Mouse (Mus musculus): ENCODE measurements around the gene Garnl3. TPM values are rescaled to one million over a fixed set of nuclear protein-coding genes. Genes with fewer than 3 reads are reported as not detected.
"Not testable (repeated sequence)": the region's sequence is repeated elsewhere in the genome, so short reads cannot be mapped to it uniquely, and the experiment has no call there.

The Garnl3 gene
- polyA plus RNA-seq, 1 experiment: 17.9 TPM

DNA sequence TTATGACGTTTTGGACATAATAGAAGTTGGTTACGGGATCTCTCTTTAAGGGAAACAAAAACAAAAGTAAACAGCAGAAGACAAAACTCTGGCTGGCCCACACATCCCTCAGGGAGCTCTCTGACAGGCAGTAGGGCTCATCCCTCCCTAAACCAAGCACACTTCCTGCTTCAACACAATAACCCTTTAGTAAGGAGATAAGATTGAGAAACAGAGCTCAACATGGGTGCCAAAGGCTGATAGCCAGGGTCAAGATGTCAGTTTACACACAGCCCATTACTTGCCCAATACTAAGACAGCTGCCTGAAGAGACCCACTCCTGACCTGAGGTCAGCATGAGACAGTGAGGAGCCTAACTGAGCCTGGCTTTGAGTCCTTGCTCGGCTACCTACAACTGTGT lies 89.9 kb downstream of the Garnl3 start:
- H3K4me3 ChIP-seq (ENCODE audit: insufficient read depth, low read depth, low read length): no peak overlapping the region
- H3K4me1 ChIP-seq (ENCODE audit: control insufficient read depth, insufficient read depth, insufficient read length, low read length): 0 out of 2 replicates have a peak, but pooled peaks cover 5% of the 10 kb centered on the region

DNA sequence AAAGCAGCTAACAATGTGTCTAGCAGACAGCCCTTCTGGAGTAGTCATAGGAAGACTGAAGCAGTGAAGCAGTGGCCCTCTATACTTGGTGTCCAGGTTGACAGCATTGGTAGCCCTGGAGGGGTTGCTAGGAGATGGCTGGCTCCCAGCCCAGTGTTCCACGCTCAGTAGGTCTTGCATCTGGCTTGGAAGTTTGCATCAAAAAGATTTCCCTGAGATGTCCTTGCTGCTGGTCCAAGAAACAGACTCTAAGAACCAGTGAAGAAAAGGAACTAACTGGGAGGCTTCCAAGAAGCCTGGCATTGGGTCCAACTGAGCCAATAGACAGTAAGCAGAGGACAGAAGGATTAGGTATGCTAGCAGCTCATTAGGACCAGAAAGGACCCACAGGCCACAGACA lies 94.0 kb downstream of the Garnl3 start:
- no peak overlapping the region for H3K27ac ChIP-seq (replicated peaks; ENCODE audit: low read depth, low read length)
- 0 out of 2 replicates have a peak, but pooled peaks cover 5% of the 10 kb centered on the region for H3K4me1 ChIP-seq (ENCODE audit: control insufficient read depth, insufficient read depth, insufficient read length, low read length)
- no peak overlapping the region for H3K4me3 ChIP-seq (ENCODE audit: insufficient read depth, low read depth, low read length)

More for the DNA sequence above, 89.9 kb downstream of the Garnl3 start:
- H3K27ac ChIP-seq (replicated peaks; ENCODE audit: low read depth, low read length): no peak overlapping the region

DNA sequence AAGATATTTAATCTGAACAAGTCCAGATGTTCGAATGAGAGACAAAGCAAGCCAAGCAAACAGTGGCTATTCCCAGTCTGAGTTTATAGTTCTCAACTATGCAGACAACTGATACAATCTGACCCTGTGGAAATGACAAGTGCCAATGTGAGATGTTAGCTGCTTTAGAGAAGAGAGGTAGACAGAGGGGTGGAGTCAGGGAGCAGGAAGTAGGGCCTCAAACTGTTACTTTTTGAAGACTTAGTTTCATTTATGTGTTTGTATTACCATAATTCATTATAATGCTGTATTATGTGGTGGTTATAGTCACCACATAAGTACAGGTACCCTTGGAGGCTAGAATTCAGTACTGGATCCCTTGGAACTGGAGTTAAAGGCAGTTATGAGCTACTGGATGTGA lies 96.2 kb downstream of the Garnl3 start:
- H3K4me3 ChIP-seq (ENCODE audit: insufficient read depth, low read depth, low read length): no peak overlapping the region
- no peak overlapping the region for H3K27ac ChIP-seq (replicated peaks; ENCODE audit: low read depth, low read length)
- H3K4me1 ChIP-seq (ENCODE audit: control insufficient read depth, insufficient read depth, insufficient read length, low read length): no peaks in the 10 kb centered on the region

DNA sequence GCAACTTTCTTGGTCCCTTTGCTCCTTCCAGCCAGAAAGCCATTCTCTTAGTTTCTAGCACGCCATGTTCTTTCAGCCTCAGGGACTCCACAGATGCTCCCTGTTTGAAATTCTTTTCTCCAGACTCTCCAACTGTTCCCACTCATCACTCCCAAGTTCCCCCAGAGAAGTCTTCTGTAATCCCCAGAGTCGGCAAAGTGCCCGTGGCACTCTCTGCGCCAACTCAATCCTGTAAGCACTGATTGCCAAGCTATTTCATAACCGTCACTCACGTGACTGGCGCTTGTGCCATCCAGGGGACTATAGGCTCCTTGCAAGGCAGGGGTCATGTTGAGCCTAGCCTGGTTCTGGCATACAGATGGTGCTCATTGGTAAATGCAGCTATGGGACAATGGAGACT lies 98.2 kb downstream of the Garnl3 start:
- H3K4me3 ChIP-seq (ENCODE audit: insufficient read depth, low read depth, low read length): no peak overlapping the region
- H3K27ac ChIP-seq (replicated peaks; ENCODE audit: low read depth, low read length): no peak overlapping the region
- H3K4me1 ChIP-seq (ENCODE audit: control insufficient read depth, insufficient read depth, insufficient read length, low read length): no peaks in the 10 kb centered on the region

GRCm38 (mm10) chr2:33032391-33033062 lies 98.9 kb downstream of the Garnl3 start:
- no peak overlapping the region for H3K27ac ChIP-seq (replicated peaks; ENCODE audit: low read depth, low read length)
- no peak overlapping the region for H3K4me3 ChIP-seq (ENCODE audit: insufficient read depth, low read depth, low read length)
- no peaks in the 10 kb centered on the region for H3K4me1 ChIP-seq (ENCODE audit: control insufficient read depth, insufficient read depth, insufficient read length, low read length)

- H3K4me1 ChIP-seq (ENCODE audit: control insufficient read depth, insufficient read depth, insufficient read length, low read length): no peaks in the 10 kb centered on the region; the same call in 1 of the 2 replicates
- H3K27ac ChIP-seq (replicated peaks; ENCODE audit: low read depth, low read length): no peak overlapping the region
These were observed 106.4 kb downstream of the Garnl3 start for GRCm38 (mm10) chr2:33025040-33025439.

DNA sequence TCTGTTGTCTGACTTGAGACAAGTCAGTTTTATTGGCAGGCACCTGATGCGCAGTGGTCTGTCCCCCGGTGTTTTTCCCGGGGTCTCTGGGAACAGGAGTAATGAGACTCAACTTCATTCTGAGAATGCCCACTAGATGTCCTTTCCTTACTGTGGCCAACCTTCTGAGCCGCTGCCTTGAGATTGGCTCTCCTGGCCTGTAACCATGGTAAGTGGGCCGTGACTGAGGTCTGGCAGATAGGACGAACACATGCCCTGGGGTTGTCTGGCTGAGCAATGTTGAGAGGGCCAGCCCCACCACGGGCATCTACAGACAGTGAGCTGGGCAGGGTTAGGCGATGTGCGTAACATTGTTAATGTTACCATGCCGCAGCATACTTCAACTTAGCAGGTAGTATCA lies 106.9 kb downstream of the Garnl3 start:
- no peak overlapping the region for H3K27ac ChIP-seq (replicated peaks; ENCODE audit: low read depth, low read length)
- H3K4me1 ChIP-seq (ENCODE audit: control insufficient read depth, insufficient read depth, insufficient read length, low read length): no peaks in the 10 kb centered on the region; the same call in 1 of the 2 replicates
- H3K4me3 ChIP-seq (ENCODE audit: insufficient read depth, low read depth, low read length): no peak overlapping the region

More at GRCm38 (mm10) chr2:33025040-33025439, 106.4 kb downstream of the Garnl3 start:
- no peak overlapping the region for H3K4me3 ChIP-seq (ENCODE audit: insufficient read depth, low read depth, low read length)

DNA sequence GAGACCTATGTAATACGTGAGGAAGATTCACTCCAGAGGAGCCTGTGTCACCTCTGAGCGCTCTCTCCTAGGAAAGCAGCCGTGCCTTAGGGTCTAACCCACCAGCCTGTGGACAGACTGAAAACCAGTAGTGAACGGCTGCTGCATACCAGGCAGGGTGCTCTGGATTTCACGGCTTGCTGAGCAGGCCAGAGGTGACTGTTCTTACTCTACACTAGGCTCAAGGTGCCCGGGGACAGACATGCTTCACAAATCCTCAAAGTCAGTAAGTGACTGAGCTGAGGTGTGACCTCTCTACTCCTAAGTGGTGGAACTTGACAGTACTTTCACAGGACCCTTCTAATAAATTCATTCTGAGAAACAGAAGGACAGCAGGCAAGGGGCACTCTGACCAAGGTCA lies 108.6 kb downstream of the Garnl3 start:
- Histone ChIP-seq H3K4me3 (ENCODE audit: insufficient read depth, low read depth, low read length) (no peak overlapping the region), H3K27ac (replicated peaks; ENCODE audit: low read depth, low read length) (no peak overlapping the region), H3K4me1 (ENCODE audit: control insufficient read depth, insufficient read depth, insufficient read length, low read length) (no peaks in the 10 kb centered on the region; the same call in 1 of the 2 replicates)

- Histone ChIP-seq H3K4me1 (ENCODE audit: control insufficient read depth, insufficient read depth, insufficient read length, low read length) (no peaks in the 10 kb centered on the region), H3K27ac (replicated peaks; ENCODE audit: low read depth, low read length) (no peak overlapping the region), H3K4me3 (ENCODE audit: insufficient read depth, low read depth, low read length) (no peak overlapping the region)
These were observed 113.4 kb downstream of the Garnl3 start for GRCm38 (mm10) chr2:33018026-33018425.

DNA sequence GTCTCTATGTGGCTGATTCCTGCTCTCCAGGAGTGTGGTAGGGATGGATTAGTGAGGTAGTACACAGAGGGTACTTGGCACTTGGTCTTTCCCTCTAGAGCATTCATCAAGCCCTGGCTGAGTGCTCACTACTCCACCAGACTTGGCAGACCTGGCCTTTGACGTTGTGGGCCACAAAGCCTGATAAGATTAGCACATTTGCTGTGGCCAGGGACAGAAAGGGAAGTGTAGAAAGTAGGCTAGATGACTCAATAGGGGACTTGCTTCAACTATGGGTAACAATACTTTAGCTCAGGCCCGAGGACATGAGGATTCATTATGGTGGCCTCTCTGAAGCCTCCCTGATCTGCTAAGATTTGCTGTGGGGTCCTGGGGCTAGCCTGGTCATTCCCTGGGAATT lies 114.3 kb downstream of the Garnl3 start:
- H3K4me1 ChIP-seq (ENCODE audit: control insufficient read depth, insufficient read depth, insufficient read length, low read length): no peaks in the 10 kb centered on the region
- H3K4me3 ChIP-seq (ENCODE audit: insufficient read depth, low read depth, low read length): no peak overlapping the region
- H3K27ac ChIP-seq (replicated peaks; ENCODE audit: low read depth, low read length): no peak overlapping the region

DNA sequence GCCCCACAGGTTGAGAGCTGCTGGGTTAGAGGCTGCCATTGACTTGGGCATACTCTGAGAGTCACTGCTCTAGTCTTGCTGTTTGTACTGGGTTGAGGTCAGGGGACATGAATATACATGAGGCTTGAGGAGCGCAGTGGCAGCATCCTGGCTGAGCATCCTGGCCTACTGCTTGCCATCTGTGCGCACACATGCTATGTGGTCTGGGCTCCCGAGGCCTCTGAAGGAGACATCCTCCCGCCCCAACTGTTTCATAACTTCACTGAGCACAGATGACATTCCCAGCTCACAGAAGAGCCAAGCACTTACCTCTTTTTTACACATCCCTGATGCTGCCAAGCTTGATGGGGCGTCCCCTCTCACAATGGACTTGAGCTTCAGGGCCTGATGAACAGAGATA lies 116.6 kb downstream of the Garnl3 start:
- no peak overlapping the region for H3K27ac ChIP-seq (replicated peaks; ENCODE audit: low read depth, low read length)
- H3K4me1 ChIP-seq (ENCODE audit: control insufficient read depth, insufficient read depth, insufficient read length, low read length): no peaks in the 10 kb centered on the region
- H3K4me3 ChIP-seq (ENCODE audit: insufficient read depth, low read depth, low read length): no peak overlapping the region

- not testable (repeated sequence) for H3K4me3 ChIP-seq (ENCODE audit: insufficient read depth, low read depth, low read length); H3K4me1 ChIP-seq (ENCODE audit: control insufficient read depth, insufficient read depth, insufficient read length, low read length); H3K27ac ChIP-seq (replicated peaks; ENCODE audit: low read depth, low read length)
These were observed 122.4 kb downstream of the Garnl3 start for GRCm38 (mm10) chr2:33009055-33009454.

DNA sequence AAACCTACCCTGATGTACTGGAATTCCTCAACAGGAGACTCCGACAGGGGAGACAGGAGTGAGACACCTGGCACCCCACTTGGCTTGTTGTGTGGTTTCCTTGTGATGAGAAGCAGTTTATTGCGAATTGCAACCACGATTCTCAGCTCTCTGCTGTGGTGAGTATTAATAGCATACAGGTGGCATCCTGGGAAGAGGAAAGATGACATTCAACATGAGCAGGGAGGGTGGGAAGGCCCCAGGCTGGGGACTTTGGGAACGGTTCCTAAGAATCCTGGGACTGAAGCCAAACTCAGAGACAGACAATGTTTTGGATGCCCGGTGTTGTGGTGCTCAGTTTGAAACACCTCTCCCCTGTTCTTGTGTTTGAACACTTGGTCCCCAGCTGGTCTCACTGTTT lies 126.4 kb downstream of the Garnl3 start:
- no peak overlapping the region for H3K4me3 ChIP-seq (ENCODE audit: insufficient read depth, low read depth, low read length)
- H3K27ac ChIP-seq (replicated peaks; ENCODE audit: low read depth, low read length): no peak overlapping the region
- no peaks in the 10 kb centered on the region for H3K4me1 ChIP-seq (ENCODE audit: control insufficient read depth, insufficient read depth, insufficient read length, low read length)

DNA sequence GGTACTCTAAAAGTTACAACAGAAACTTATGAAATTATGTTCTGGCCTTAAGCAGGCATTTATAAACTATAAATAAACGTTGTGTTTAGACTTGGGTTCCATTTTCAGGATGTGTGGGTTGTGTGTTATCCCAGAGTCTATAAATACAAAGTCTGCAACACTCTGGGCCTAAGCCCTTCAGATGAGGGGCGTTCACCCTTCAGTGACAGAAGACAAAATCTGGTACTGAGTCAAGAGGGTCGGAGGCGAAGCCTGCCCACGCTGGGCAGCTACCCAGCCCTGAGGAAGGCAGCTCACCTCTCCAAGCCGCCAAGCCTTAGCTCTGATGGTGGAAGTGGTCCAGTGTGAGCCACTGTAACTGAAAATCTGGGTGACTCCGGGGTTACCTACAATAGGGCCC lies 129.3 kb downstream of the Garnl3 start:
- Histone ChIP-seq H3K27ac (replicated peaks; ENCODE audit: low read depth, low read length) (no peak overlapping the region), H3K4me3 (ENCODE audit: insufficient read depth, low read depth, low read length) (no peak overlapping the region), H3K4me1 (ENCODE audit: control insufficient read depth, insufficient read depth, insufficient read length, low read length) (no peaks in the 10 kb centered on the region)

DNA sequence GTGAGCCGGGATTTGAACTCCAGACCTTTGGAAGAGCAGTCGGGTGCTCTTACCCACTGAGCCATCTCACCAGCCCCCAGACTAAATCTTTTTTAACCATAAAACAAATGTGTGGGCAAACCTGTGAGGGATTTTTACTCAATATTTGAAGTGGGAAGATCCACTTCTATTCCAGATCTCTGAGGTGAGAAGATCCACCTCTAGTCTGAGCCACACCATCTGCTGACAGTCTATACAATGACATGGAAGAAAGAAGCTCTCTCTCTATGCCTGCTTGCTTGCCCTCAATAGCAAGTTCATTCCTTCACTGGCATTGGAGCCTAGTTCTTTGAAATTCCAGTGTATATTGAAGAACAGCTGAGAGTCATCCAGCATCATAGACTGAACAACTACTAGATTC lies 131.7 kb downstream of the Garnl3 start:
- Histone ChIP-seq H3K27ac (replicated peaks; ENCODE audit: low read depth, low read length) (no peak overlapping the region), H3K4me3 (ENCODE audit: insufficient read depth, low read depth, low read length) (no peak overlapping the region)

GRCm38 (mm10) chr2:32997792-32998191 lies 133.7 kb downstream of the Garnl3 start:
- Histone ChIP-seq H3K27ac (replicated peaks; ENCODE audit: low read depth, low read length) (no peak overlapping the region), H3K4me3 (ENCODE audit: insufficient read depth, low read depth, low read length) (no peak overlapping the region), H3K4me1 (ENCODE audit: control insufficient read depth, insufficient read depth, insufficient read length, low read length) (no peaks in the 10 kb centered on the region)

More for the DNA sequence above, 131.7 kb downstream of the Garnl3 start:
- no peaks in the 10 kb centered on the region for H3K4me1 ChIP-seq (ENCODE audit: control insufficient read depth, insufficient read depth, insufficient read length, low read length)
